Mouse (Mus musculus) stomach, embryonic 14.5 days (tissue): ENCODE measurements around the gene Tbata. TPM values are rescaled to one million over a fixed set of nuclear protein-coding genes. Genes with fewer than 3 reads are reported as not detected.

ENCODE experiments used
- ATAC-seq: fragments of 200-750 bp; cut with Nextera tagmentation; 2 replicates; pipeline ENCODE4 v1.8.0; 2017; ENCODE audit warnings: low read depth, moderate TSS enrichment; ENCODE audit not compliant: insufficient number of reproducible peaks, insufficient read depth, low FRiP score
- H3K27ac ChIP-seq: fragments of 300-500 bp; sonication (generic); 2 replicates; pipeline ENCODE4 v1.5.1; 2014; ENCODE audit warnings: mild to moderate bottlenecking, low read length, moderate library complexity, mixed read lengths
- H3K27me3 ChIP-seq: fragments of 300-500 bp; sonication (generic); 2 replicates; pipeline ENCODE4 v1.6.1; 2014; ENCODE audit warnings: low read length, control low read depth, mixed read lengths; ENCODE audit not compliant: control insufficient read depth, insufficient read depth
- H3K36me3 ChIP-seq: fragments of 300-500 bp; sonication (generic); 2 replicates; pipeline ENCODE4 v1.6.1; 2014; ENCODE audit warnings: mild to moderate bottlenecking, control low read depth, low read length, moderate library complexity, mixed read lengths; ENCODE audit not compliant: control insufficient read depth, insufficient read depth
- H3K4me1 ChIP-seq: fragments of 300-500 bp; sonication (generic); 2 replicates; pipeline ENCODE4 v1.6.1; 2014; ENCODE audit warnings: low read length, control low read depth, mixed read lengths; ENCODE audit not compliant: control insufficient read depth, insufficient read depth
- H3K4me2 ChIP-seq: fragments of 300-500 bp; sonication (generic); replicated peaks from 2 replicates; pipeline ENCODE4 v1.6.1; 2014; ENCODE audit warnings: low read depth, low read length, control low read depth
- H3K4me3 ChIP-seq: fragments of 300-500 bp; sonication (generic); 2 replicates; pipeline ENCODE4 v1.5.1; 2014; ENCODE audit warnings: low read depth, low read length, control low read depth
- H3K9ac ChIP-seq: fragments of 300-500 bp; sonication (generic); replicated peaks from 2 replicates; pipeline ENCODE4 v1.6.1; 2014; ENCODE audit warnings: low read depth, mild to moderate bottlenecking, control low read depth, low read length, moderate library complexity, mixed read lengths
- H3K9me3 ChIP-seq: fragments of 300-500 bp; sonication (generic); 2 replicates; pipeline ENCODE4 v1.6.1; 2016; ENCODE audit warnings: low read depth, low read length, control low read depth; ENCODE audit not compliant: control insufficient read depth
- WGBS: fragments of 180-500 bp; shearing (Covaris S2); extraction: QIAGEN DNeasy Blood & Tissue Kit; methylation state at CpG from one replicate; pipeline ENCODE4 v1.1.7; 2014; 5-methylcytosine and 5-hydroxymethylcytosine counted together
- polyA plus RNA-seq: library from polyadenylated mRNA; unstranded; fragments of >200 nt; fragmentation: Nextera tagmentation; extraction: Ambion mirVana; gene quantifications from 2 replicates; pipeline ENCODE4 v1.2.1, GENCODE M21; 2014

Gene Tbata
- polyA plus RNA-seq, 1 experiment from 2014 or later: not detected

- Histone ChIP-seq H3K4me3 (no peak overlapping the region), H3K36me3 (no peaks in the 10 kb centered on the region), H3K9me3 (no peaks in the 10 kb centered on the region), H3K27ac (no peak overlapping the region), H3K4me2 (no peak overlapping the region), H3K4me1 (peaks cover 7% of the 10 kb centered on the region), H3K9ac (no peak overlapping the region), H3K27me3 (no peaks in the 10 kb centered on the region)
- ATAC-seq: no peak
- WGBS: 32% methylated on average over 13 of the region's 13 CpGs
These were observed 3.1 kb downstream of the Tbata start for GRCm38 (mm10) chr10:61174711-61175441.

- Histone ChIP-seq H3K9me3 (no peaks in the 10 kb centered on the region), H3K4me1 (peaks cover 7% of the 10 kb centered on the region), H3K4me3 (no peak overlapping the region), H3K9ac (no peak overlapping the region), H3K36me3 (no peaks in the 10 kb centered on the region), H3K27ac (no peak overlapping the region), H3K27me3 (no peaks in the 10 kb centered on the region), H3K4me2 (no peak overlapping the region)
- no peak for ATAC-seq
- WGBS: 15% methylated on average over 24 of the region's 24 CpGs
These were observed 3.9 kb downstream of the Tbata start for GRCm38 (mm10) chr10:61175442-61176204.

GRCm38 (mm10) chr10:61176221-61176790 is 4.6 kb downstream of the Tbata start:
- H3K4me2 ChIP-seq: no peak overlapping the region
- H3K27ac ChIP-seq: no peak overlapping the region
- H3K27me3 ChIP-seq: no peaks in the 10 kb centered on the region
- ATAC-seq: no peak
- peaks cover 7% of the 10 kb centered on the region for H3K4me1 ChIP-seq
- no peak overlapping the region for H3K9ac ChIP-seq
- H3K4me3 ChIP-seq: no peak overlapping the region
- no peaks in the 10 kb centered on the region for H3K36me3 ChIP-seq
- 47% methylated on average over 7 of the region's 7 CpGs for WGBS
- no peaks in the 10 kb centered on the region for H3K9me3 ChIP-seq

GRCm38 (mm10) chr10:61177751-61178150 is 6.0 kb downstream of the Tbata start:
- WGBS: 79% methylated on average over 4 of the region's 4 CpGs

GRCm38 (mm10) chr10:61178687-61179086 is 6.9 kb downstream of the Tbata start:
- Histone ChIP-seq H3K36me3 (no peaks in the 10 kb centered on the region), H3K27ac (no peak overlapping the region), H3K4me1 (peaks cover 7% of the 10 kb centered on the region), H3K27me3 (no peaks in the 10 kb centered on the region), H3K9ac (no peak overlapping the region), H3K9me3 (no peaks in the 10 kb centered on the region), H3K4me2 (no peak overlapping the region), H3K4me3 (no peak overlapping the region)
- ATAC-seq: no peak
- WGBS: 88% methylated on average over 8 of the region's 8 CpGs

More at GRCm38 (mm10) chr10:61177751-61178150, 6.0 kb downstream of the Tbata start:
- H3K9ac ChIP-seq: no peak overlapping the region
- no peak for ATAC-seq
- no peak overlapping the region for H3K4me3 ChIP-seq
- H3K9me3 ChIP-seq: no peaks in the 10 kb centered on the region
- H3K4me2 ChIP-seq: no peak overlapping the region
- H3K36me3 ChIP-seq: no peaks in the 10 kb centered on the region
- peaks cover 7% of the 10 kb centered on the region for H3K4me1 ChIP-seq
- H3K27me3 ChIP-seq: no peaks in the 10 kb centered on the region
- H3K27ac ChIP-seq: no peak overlapping the region

- H3K4me2 ChIP-seq: no peak overlapping the region
- H3K4me1 ChIP-seq: peaks cover 7% of the 10 kb centered on the region
- no peak for ATAC-seq
- no peaks in the 10 kb centered on the region for H3K9me3 ChIP-seq
- H3K36me3 ChIP-seq: no peaks in the 10 kb centered on the region
- H3K4me3 ChIP-seq: no peak overlapping the region
- WGBS: 70% methylated on average over 6 of the region's 6 CpGs
- no peak overlapping the region for H3K27ac ChIP-seq
- no peaks in the 10 kb centered on the region for H3K27me3 ChIP-seq
- H3K9ac ChIP-seq: no peak overlapping the region
These were observed 8.2 kb downstream of the Tbata start for GRCm38 (mm10) chr10:61179927-61180326.

GRCm38 (mm10) chr10:61187001-61187400 is 15.2 kb downstream of the Tbata start:
- Histone ChIP-seq H3K27me3 (no peaks in the 10 kb centered on the region), H3K4me3 (no peak overlapping the region), H3K36me3 (no peaks in the 10 kb centered on the region), H3K4me2 (no peak overlapping the region), H3K9ac (no peak overlapping the region), H3K27ac (no peak overlapping the region), H3K4me1 (no peaks in the 10 kb centered on the region), H3K9me3 (no peaks in the 10 kb centered on the region)
- ATAC-seq: no peak
- 63% methylated on average over 3 of the region's 3 CpGs for WGBS

GRCm38 (mm10) chr10:61188010-61188409 is 16.3 kb downstream of the Tbata start:
- Histone ChIP-seq H3K4me1 (no peaks in the 10 kb centered on the region), H3K4me2 (no peak overlapping the region), H3K27ac (no peak overlapping the region), H3K27me3 (no peaks in the 10 kb centered on the region), H3K36me3 (no peaks in the 10 kb centered on the region), H3K4me3 (no peak overlapping the region), H3K9ac (no peak overlapping the region), H3K9me3 (no peaks in the 10 kb centered on the region)
- no peak for ATAC-seq
- 76% methylated on average over 3 of the region's 3 CpGs for WGBS
